ENCODE assay signal across 9 mouse cellular contexts in genomic region chr4:138859245-138859644, GRCm38 (mm10). TPM values are rescaled to one million over a fixed set of nuclear protein-coding genes. Genes with fewer than 3 reads are reported as not detected.
A peak's percentile ranks its signal among the peaks of the same experiment; 100 is the strongest.
DNase-seq lines count a peak whose midpoint lies in the region; ATAC-seq and TF ChIP-seq lines count a peak whose summit lies in the region.
"Had no signal": no experiment of that assay in that cellular context is flagged by ENCODE, and none has a peak within 500 bp of the region (broad histone marks: within the 10 kb centered on the region; RNA-seq: fewer than 3 reads in every experiment).

No protein-coding gene starts in this region.

- peak overlapping the region; percentile 16 for H3K4me3 ChIP-seq in hindbrain, postnatal 0 days (ENCODE audit: low read length)
- H3K4me3 ChIP-seq in neural tube, embryonic 11.5 days (ENCODE audit: low read depth, low read length) = peak overlapping the region; percentile 19; the same call in 1 of the 2 replicates
- H3K4me3 ChIP-seq: liver, embryonic 15.5 days had no signal

- H3K4me1 ChIP-seq in hindbrain, postnatal 0 days (ENCODE audit: insufficient read depth, low read length) = no peaks in the 10 kb centered on the region
- H3K4me1 ChIP-seq in neural tube, embryonic 11.5 days (ENCODE audit: control insufficient read depth, insufficient read depth, low read length) = no peaks in the 10 kb centered on the region
- H3K4me1 ChIP-seq: liver, embryonic 15.5 days had no signal

- ATAC-seq in frontal cortex, adult (ENCODE audit: low TSS enrichment) = 0 out of 2 replicates have a peak, but pooled peaks have one; percentile 19
- peak; percentile 59 for ATAC-seq in hindbrain, postnatal 0 days
- no peak; the same call in 1 of the 2 replicates for ATAC-seq in neural tube, embryonic 11.5 days (ENCODE audit: insufficient read depth, low FRiP score, low TSS enrichment)
- no peak for ATAC-seq in erythroid progenitor cell, adult 5-6 weeks (replicated peaks; ENCODE audit: low FRiP score, poor library complexity, severe bottlenecking)
- ATAC-seq in erythroblast, adult 5-6 weeks (replicated peaks; ENCODE audit: low FRiP score, poor library complexity, severe bottlenecking) = no peak

- peak overlapping the region; percentile 52 for H3K4me2 ChIP-seq in hindbrain, postnatal 0 days (ENCODE audit: low read depth, low read length)
- H3K4me2 ChIP-seq in neural tube, embryonic 11.5 days (ENCODE audit: low read depth) = peak overlapping the region; percentile 33
- H3K4me2 ChIP-seq: liver, embryonic 15.5 days had no signal

- H3K9ac ChIP-seq in hindbrain, postnatal 0 days (replicated peaks; ENCODE audit: low read length) = 0 out of 2 replicates have a peak overlapping the region, but pooled peaks have one; percentile 14
- peak overlapping the region; percentile 43; the same call in 1 of the 2 replicates for H3K9ac ChIP-seq in neural tube, embryonic 11.5 days (ENCODE audit: low read length)
- H3K9ac ChIP-seq: liver, embryonic 15.5 days had no signal

- H3K27ac ChIP-seq in hindbrain, postnatal 0 days = peak overlapping the region; percentile 64
- H3K27ac ChIP-seq in neural tube, embryonic 11.5 days (ENCODE audit: low read depth, low read length) = no peak overlapping the region
- H3K27ac ChIP-seq: liver, embryonic 15.5 days had no signal

- no peaks in the 10 kb centered on the region for H3K27me3 ChIP-seq in hindbrain, postnatal 0 days (ENCODE audit: insufficient read depth, low read length)
- H3K27me3 ChIP-seq in neural tube, embryonic 11.5 days (ENCODE audit: control insufficient read depth, insufficient read depth, low read length) = no peaks in the 10 kb centered on the region

- no peaks in the 10 kb centered on the region for H3K36me3 ChIP-seq in hindbrain, postnatal 0 days (ENCODE audit: insufficient read depth, low read length)
- H3K36me3 ChIP-seq in neural tube, embryonic 11.5 days (ENCODE audit: control insufficient read depth, insufficient read depth, low read length) = no peaks in the 10 kb centered on the region
- H3K36me3 ChIP-seq: liver, embryonic 15.5 days had no signal

- H3K9me3 ChIP-seq in hindbrain, postnatal 0 days (ENCODE audit: low read length) = no peaks in the 10 kb centered on the region
- no peaks in the 10 kb centered on the region for H3K9me3 ChIP-seq in neural tube, embryonic 11.5 days (ENCODE audit: control insufficient read depth, low read length)
- H3K9me3 ChIP-seq: liver, embryonic 15.5 days had no signal

- TF ChIP-seq CTCF in hindbrain, postnatal 0 days (IDR thresholded peaks at IDR 0.05; ENCODE audit: low read depth) = peak; percentile 76

- WGBS in hindbrain, postnatal 0 days = 16% methylated on average over 9 of the region's 9 CpGs
- 22% methylated on average over 9 of the region's 9 CpGs for WGBS in neural tube, embryonic 11.5 days

- DNase-seq in frontal cortex, postnatal 36 days (ENCODE audit: low spot score in 2 of 2) = no peak
- DNase-seq in thymus, postnatal 0 days (ENCODE audit: low spot score) = peak; percentile 33
- DNase-seq in thymus, adult 18-20 months = no peak
- DNase-seq in hindbrain, postnatal 0 days (ENCODE audit: low spot score) = peak; percentile 89
- peak; percentile 70 for DNase-seq in neural tube, embryonic 11.5 days (ENCODE audit: low spot score)

RNA-seq across cellular contexts. Expression of gene Pla2g5, which starts 4.0 kb away (rescaled TPM):
- polyA plus RNA-seq in thymus, postnatal 0 days (2015; fragmentation: Nextera tagmentation; extraction: Ambion mirVana) = 0.16 and 0.17 TPM in 2 replicates
- total RNA-seq in hindbrain, postnatal 0 days (2014; rRNA removed) = 0.94 TPM in 1 of 2 replicates, not detected in the other
- polyA plus RNA-seq in hindbrain, postnatal 0 days (2015; fragmentation: Nextera tagmentation; extraction: Ambion mirVana) = 1.1 and 1.9 TPM in 2 replicates
- polyA plus RNA-seq in neural tube, embryonic 11.5 days (2014; fragmentation: Nextera tagmentation; extraction: Ambion mirVana) = not detected in 2 replicates
- total RNA-seq in erythroid progenitor cell, adult 5-6 weeks (2015; ENCODE audit: low replicate concordance) = not detected in 2 replicates
- total RNA-seq in erythroid progenitor cell, adult 5-6 weeks (2017; ENCODE audit: low replicate concordance) = not detected in 2 replicates
- not detected in 2 replicates for total RNA-seq in erythroblast, adult 5-6 weeks (2015; ENCODE audit: low replicate concordance)
- not detected in 2 replicates for total RNA-seq in erythroblast, adult 5-6 weeks (2017; ENCODE audit: low replicate concordance)

RNA-seq across cellular contexts. Expression of gene Gm13030, which starts 14.5 kb away (rescaled TPM):
- not detected in 2 replicates for polyA plus RNA-seq in thymus, postnatal 0 days (2015; fragmentation: Nextera tagmentation; extraction: Ambion mirVana)
- total RNA-seq in hindbrain, postnatal 0 days (2014; rRNA removed) = not detected in 2 replicates
- not detected in 2 replicates for polyA plus RNA-seq in hindbrain, postnatal 0 days (2015; fragmentation: Nextera tagmentation; extraction: Ambion mirVana)
- not detected in 2 replicates for polyA plus RNA-seq in neural tube, embryonic 11.5 days (2014; fragmentation: Nextera tagmentation; extraction: Ambion mirVana)
- not detected in 2 replicates for total RNA-seq in erythroid progenitor cell, adult 5-6 weeks (2015; ENCODE audit: low replicate concordance)
- not detected in 2 replicates for total RNA-seq in erythroid progenitor cell, adult 5-6 weeks (2017; ENCODE audit: low replicate concordance)
- 11.5 TPM in 1 of 2 replicates, not detected in the other for total RNA-seq in erythroblast, adult 5-6 weeks (2015; ENCODE audit: low replicate concordance)
- not detected in 2 replicates for total RNA-seq in erythroblast, adult 5-6 weeks (2017; ENCODE audit: low replicate concordance)
- polyA plus RNA-seq: liver, embryonic 15.5 days had no signal

RNA-seq across cellular contexts. Expression of gene Pla2g2e, which starts 18.5 kb away (rescaled TPM):
- polyA plus RNA-seq in thymus, postnatal 0 days (2015; fragmentation: Nextera tagmentation; extraction: Ambion mirVana) = 1.1 and 1.2 TPM in 2 replicates
- total RNA-seq in hindbrain, postnatal 0 days (2014; rRNA removed) = not detected in 2 replicates
- not detected in 2 replicates for polyA plus RNA-seq in hindbrain, postnatal 0 days (2015; fragmentation: Nextera tagmentation; extraction: Ambion mirVana)
- not detected in 2 replicates for polyA plus RNA-seq in neural tube, embryonic 11.5 days (2014; fragmentation: Nextera tagmentation; extraction: Ambion mirVana)
- total RNA-seq in erythroid progenitor cell, adult 5-6 weeks (2015; ENCODE audit: low replicate concordance) = not detected in 2 replicates
- total RNA-seq in erythroid progenitor cell, adult 5-6 weeks (2017; ENCODE audit: low replicate concordance) = not detected in 2 replicates
- total RNA-seq in erythroblast, adult 5-6 weeks (2015; ENCODE audit: low replicate concordance) = not detected in 2 replicates
- total RNA-seq in erythroblast, adult 5-6 weeks (2017; ENCODE audit: low replicate concordance) = not detected in 2 replicates
- polyA plus RNA-seq: liver, embryonic 15.5 days had no signal

RNA-seq across cellular contexts. Expression of gene Otud3, which starts 54.5 kb away (rescaled TPM):
- polyA plus RNA-seq in thymus, postnatal 0 days (2015; fragmentation: Nextera tagmentation; extraction: Ambion mirVana) = 3.9 and 4.4 TPM in 2 replicates
- 4.6 and 6.8 TPM in 2 replicates for total RNA-seq in hindbrain, postnatal 0 days (2014; rRNA removed)
- polyA plus RNA-seq in hindbrain, postnatal 0 days (2015; fragmentation: Nextera tagmentation; extraction: Ambion mirVana) = 3.8 and 3.9 TPM in 2 replicates
- polyA plus RNA-seq in neural tube, embryonic 11.5 days (2014; fragmentation: Nextera tagmentation; extraction: Ambion mirVana) = 2.8 and 3.3 TPM in 2 replicates
- total RNA-seq in erythroid progenitor cell, adult 5-6 weeks (2015; ENCODE audit: low replicate concordance) = not detected in 2 replicates
- total RNA-seq in erythroid progenitor cell, adult 5-6 weeks (2017; ENCODE audit: low replicate concordance) = 0.13 and 0.83 TPM in 2 replicates
- 1.5 and 2.1 TPM in 2 replicates for total RNA-seq in erythroblast, adult 5-6 weeks (2015; ENCODE audit: low replicate concordance)
- total RNA-seq in erythroblast, adult 5-6 weeks (2017; ENCODE audit: low replicate concordance) = 0.26 and 3.8 TPM in 2 replicates

Comparison
In these comparisons a context has a peak if more than half of its experiments do, and no peak if none do; other contexts are left out.
1. DNase-seq: peak in thymus, postnatal 0 days (single experiment), hindbrain, postnatal 0 days (single experiment) and neural tube, embryonic 11.5 days (single experiment); none in frontal cortex, postnatal 36 days (0 of 2) and thymus, adult 18-20 months (0 of 2).
2. ATAC-seq: peak in frontal cortex, adult (single experiment) and hindbrain, postnatal 0 days (single experiment); none in neural tube, embryonic 11.5 days (single experiment), erythroid progenitor cell, adult 5-6 weeks (single experiment) and erythroblast, adult 5-6 weeks (single experiment).